Mouse (Mus musculus) liver, embryonic 14.5 days (tissue): Measurements from ENCODE around the gene Lrfn2.

Source experiments
- CTCF ChIP-seq: IDR thresholded peaks from 2 replicates; pipeline ENCODE4 v1.5.1; 2016; ENCODE audit warnings: antibody characterized with exemption, low read depth, control low read depth
- EP300 ChIP-seq: IDR thresholded peaks from 2 replicates; pipeline ENCODE4 v1.6.1; 2016; ENCODE audit warnings: antibody characterized with exemption, low read depth

DNA sequence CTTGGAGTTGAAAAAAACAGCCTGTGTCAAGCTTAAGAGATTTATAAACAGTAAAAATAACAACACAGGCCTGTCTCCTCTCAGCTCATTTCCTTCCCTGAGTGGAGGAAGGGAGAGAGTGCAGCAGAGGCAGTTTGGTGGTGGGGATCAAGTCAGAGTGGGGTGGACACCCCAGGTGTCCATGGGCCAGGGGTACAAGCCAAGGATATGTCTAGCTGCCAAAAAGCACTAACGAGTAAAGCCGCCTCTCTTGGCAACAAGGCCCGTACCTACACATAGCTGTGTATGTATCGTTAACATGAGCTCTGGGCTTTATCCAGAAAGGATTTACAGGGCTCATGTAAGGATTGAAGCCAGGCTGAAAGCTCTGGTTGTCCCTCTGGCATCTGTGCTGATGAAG lies 42.9 kb downstream of the Lrfn2 start:
- TF ChIP-seq CTCF (no peak), EP300 (no peak)
